10 mouse cellular contexts compared by ENCODE assay signal in genomic region chr2:25328440-25328839, GRCm38 (mm10). TPM values are rescaled to one million over a fixed set of nuclear protein-coding genes. Genes with fewer than 3 reads are reported as not detected.
DNase-seq lines count a peak whose midpoint lies in the region; ATAC-seq and TF ChIP-seq lines count a peak whose summit lies in the region.
"Had no signal": no experiment of that assay in that cellular context is flagged by ENCODE, and none has a peak within 500 bp of the region (broad histone marks: within the 10 kb centered on the region; RNA-seq: fewer than 3 reads in every experiment).

No protein-coding gene starts in this region.

- no peaks in the 10 kb centered on the region for H3K36me3 ChIP-seq in liver, embryonic 11.5 days (ENCODE audit: control insufficient read depth, insufficient read depth, low read length)
- H3K36me3 ChIP-seq in intestine, embryonic 15.5 days = no peaks in the 10 kb centered on the region

- TF ChIP-seq CTCF in bone marrow macrophage, adult 2 months (IDR thresholded peaks at IDR 0.05; ENCODE audit: low read depth, low read length) = 0 out of 2 replicates have a peak, but pooled peaks have one; percentile 15

- H3K9ac ChIP-seq in liver, embryonic 11.5 days (ENCODE audit: low read depth, low read length) = no peak overlapping the region
- no peak overlapping the region for H3K9ac ChIP-seq in intestine, embryonic 15.5 days

- peak; percentile 31 to 35 for DNase-seq in adrenal gland, postnatal 36 days
- no peak for DNase-seq in adrenal gland, adult 8-10 months
- peak; percentile 31 for DNase-seq in liver
- no peak for DNase-seq in liver, embryonic 11.5 days (ENCODE audit: low spot score)
- DNase-seq in kidney, postnatal 4 days = peak; percentile 39 to 47

- no peaks in the 10 kb centered on the region for H3K9me3 ChIP-seq in liver, embryonic 11.5 days (ENCODE audit: control insufficient read depth, low read length)
- no peaks in the 10 kb centered on the region for H3K9me3 ChIP-seq in intestine, embryonic 15.5 days

- no peak overlapping the region for H3K27ac ChIP-seq in liver, embryonic 11.5 days (ENCODE audit: low read depth, low read length)
- H3K27ac ChIP-seq in bone marrow macrophage, adult 2 months (ENCODE audit: insufficient read depth, low read depth, low read length) = no peak overlapping the region
- no peak overlapping the region for H3K27ac ChIP-seq in intestine, embryonic 15.5 days

- no peak for TF ChIP-seq POLR2A in bone marrow macrophage, adult 2 months (IDR thresholded peaks at IDR 0.05; ENCODE audit: borderline replicate concordance, low read depth, low read length)

- no peak for ATAC-seq in liver, embryonic 11.5 days (replicated peaks; ENCODE audit: low FRiP score)
- no peak for ATAC-seq in intestine, embryonic 15.5 days
- no peak; the same call in 1 of the 2 replicates for ATAC-seq in granulocyte monocyte progenitor cell, adult 5-6 weeks (replicated peaks; ENCODE audit: poor library complexity, severe bottlenecking)

- peaks cover 9% of the 10 kb centered on the region for H3K4me1 ChIP-seq in liver, embryonic 11.5 days (replicated peaks; ENCODE audit: control insufficient read depth, insufficient read depth, low read length)
- H3K4me1 ChIP-seq in bone marrow macrophage, adult 2 months (ENCODE audit: control insufficient read depth, insufficient read depth, low read length) = peaks cover 7% of the 10 kb centered on the region
- H3K4me1 ChIP-seq in intestine, embryonic 15.5 days (replicated peaks) = peaks cover 8% of the 10 kb centered on the region

- no peaks in the 10 kb centered on the region for H3K27me3 ChIP-seq in liver, embryonic 11.5 days (replicated peaks; ENCODE audit: control insufficient read depth, insufficient read depth, low read length)
- H3K27me3 ChIP-seq in intestine, embryonic 15.5 days (replicated peaks) = no peaks in the 10 kb centered on the region

- H3K4me3 ChIP-seq in liver, embryonic 11.5 days (ENCODE audit: low read depth, low read length) = no peak overlapping the region
- no peak overlapping the region for H3K4me3 ChIP-seq in bone marrow macrophage, adult 2 months (ENCODE audit: insufficient read depth, low read length)
- H3K4me3 ChIP-seq in intestine, embryonic 15.5 days (replicated peaks) = no peak overlapping the region
- H3K4me3 ChIP-seq: myocyte had no signal

- WGBS in liver, embryonic 11.5 days = 36% methylated on average over 7 of the region's 7 CpGs
- WGBS in intestine, embryonic 15.5 days = 40% methylated on average over 7 of the region's 7 CpGs

- no peak overlapping the region for H3K4me2 ChIP-seq in liver, embryonic 11.5 days
- no peak overlapping the region for H3K4me2 ChIP-seq in intestine, embryonic 15.5 days (replicated peaks)

RNA-seq across cellular contexts. Expression of gene Man1b1, which starts 3.7 kb away (rescaled TPM):
- total RNA-seq in adrenal gland, postnatal 36 days (2021) = 10 to 100 TPM; 53.1 to 59.2 TPM
- total RNA-seq in adrenal gland, adult 8-10 months (2022) = 10 to 100 TPM; 66.5 to 71.9 (median 67.6) TPM
- polyA plus RNA-seq in liver, embryonic 11.5 days (2014; fragmentation: Nextera tagmentation; extraction: Ambion mirVana) = 48.3 and 62.9 TPM in 2 replicates
- 36.1 and 43.5 TPM in 2 replicates for polyA plus RNA-seq in bone marrow macrophage, adult 2 months (2012; ENCODE audit: insufficient read depth, insufficient read length, missing spikeins)
- 40.2 and 40.8 TPM in 2 replicates for polyA plus RNA-seq in intestine, embryonic 15.5 days (2015; fragmentation: Nextera tagmentation; extraction: Ambion mirVana)
- 36.5 and 37.2 TPM in 2 replicates for total RNA-seq in granulocyte monocyte progenitor cell, adult 5-6 weeks (2014; fragmentation: Nextera tagmentation)
- 34.1 and 38.6 TPM in 2 replicates for total RNA-seq in granulocyte monocyte progenitor cell, adult 5-6 weeks (2017)

RNA-seq across cellular contexts. Expression of gene Grin1, which starts 9.5 kb away (rescaled TPM):
- total RNA-seq in adrenal gland, postnatal 36 days (2021) = 1 to 10 TPM; 6.3 to 7.6 TPM
- 10 to 100 TPM; 13.0 to 21.3 (median 17.8) TPM for total RNA-seq in adrenal gland, adult 8-10 months (2022)
- 1.0 and 1.6 TPM in 2 replicates for polyA plus RNA-seq in liver, embryonic 11.5 days (2014; fragmentation: Nextera tagmentation; extraction: Ambion mirVana)
- polyA plus RNA-seq in bone marrow macrophage, adult 2 months (2012; ENCODE audit: insufficient read depth, insufficient read length, missing spikeins) = 0.79 TPM in 1 of 2 replicates, not detected in the other
- polyA plus RNA-seq in intestine, embryonic 15.5 days (2015; fragmentation: Nextera tagmentation; extraction: Ambion mirVana) = 1.4 TPM in 2 replicates
- not detected in 2 replicates for total RNA-seq in granulocyte monocyte progenitor cell, adult 5-6 weeks (2014; fragmentation: Nextera tagmentation)
- total RNA-seq in granulocyte monocyte progenitor cell, adult 5-6 weeks (2017) = not detected in 2 replicates
- total RNA-seq: hematopoietic stem cell, adult 5-6 weeks had no signal

RNA-seq across cellular contexts. Expression of gene Dpp7, which starts 27.7 kb away (rescaled TPM):
- total RNA-seq in adrenal gland, postnatal 36 days (2021) = 10 to 100 TPM; 29.9 to 31.8 TPM
- total RNA-seq in adrenal gland, adult 8-10 months (2022) = 10 to 100 TPM; 39.8 to 59.1 (median 45.7) TPM
- polyA plus RNA-seq in liver, embryonic 11.5 days (2014; fragmentation: Nextera tagmentation; extraction: Ambion mirVana) = 17.4 and 18.3 TPM in 2 replicates
- 93.4 and 99.0 TPM in 2 replicates for polyA plus RNA-seq in bone marrow macrophage, adult 2 months (2012; ENCODE audit: insufficient read depth, insufficient read length, missing spikeins)
- polyA plus RNA-seq in intestine, embryonic 15.5 days (2015; fragmentation: Nextera tagmentation; extraction: Ambion mirVana) = 46.0 and 48.6 TPM in 2 replicates
- 15.2 and 34.8 TPM in 2 replicates for total RNA-seq in granulocyte monocyte progenitor cell, adult 5-6 weeks (2014; fragmentation: Nextera tagmentation)
- 11.9 and 16.9 TPM in 2 replicates for total RNA-seq in granulocyte monocyte progenitor cell, adult 5-6 weeks (2017)

RNA-seq across cellular contexts. Expression of gene Uap1l1, which starts 37.0 kb away (rescaled TPM):
- 10 to 100 TPM; 20.0 to 23.1 TPM for total RNA-seq in adrenal gland, postnatal 36 days (2021)
- total RNA-seq in adrenal gland, adult 8-10 months (2022) = 10 to 100 TPM; 29.5 to 48.3 (median 31.5) TPM
- polyA plus RNA-seq in liver, embryonic 11.5 days (2014; fragmentation: Nextera tagmentation; extraction: Ambion mirVana) = 15.6 and 17.8 TPM in 2 replicates
- 175 and 203 TPM in 2 replicates for polyA plus RNA-seq in bone marrow macrophage, adult 2 months (2012; ENCODE audit: insufficient read depth, insufficient read length, missing spikeins)
- 105 and 122 TPM in 2 replicates for polyA plus RNA-seq in intestine, embryonic 15.5 days (2015; fragmentation: Nextera tagmentation; extraction: Ambion mirVana)
- total RNA-seq in granulocyte monocyte progenitor cell, adult 5-6 weeks (2014; fragmentation: Nextera tagmentation) = 55.6 and 58.1 TPM in 2 replicates
- 13.8 and 18.4 TPM in 2 replicates for total RNA-seq in granulocyte monocyte progenitor cell, adult 5-6 weeks (2017)

RNA-seq across cellular contexts. Expression of gene Lrrc26, which starts 38.7 kb away (rescaled TPM):
- total RNA-seq in adrenal gland, postnatal 36 days (2021) = not detected
- total RNA-seq in adrenal gland, adult 8-10 months (2022) = not detected
- polyA plus RNA-seq in liver, embryonic 11.5 days (2014; fragmentation: Nextera tagmentation; extraction: Ambion mirVana) = not detected in 2 replicates
- not detected in 2 replicates for polyA plus RNA-seq in bone marrow macrophage, adult 2 months (2012; ENCODE audit: insufficient read depth, insufficient read length, missing spikeins)
- 0.43 and 1.8 TPM in 2 replicates for polyA plus RNA-seq in intestine, embryonic 15.5 days (2015; fragmentation: Nextera tagmentation; extraction: Ambion mirVana)
- not detected in 2 replicates for total RNA-seq in granulocyte monocyte progenitor cell, adult 5-6 weeks (2014; fragmentation: Nextera tagmentation)
- total RNA-seq in granulocyte monocyte progenitor cell, adult 5-6 weeks (2017) = not detected in 2 replicates
- total RNA-seq: hematopoietic stem cell, adult 5-6 weeks had no signal

Comparison
In these comparisons a context has a peak if more than half of its experiments do, and no peak if none do; other contexts are left out.
1. DNase-seq: peak in adrenal gland, postnatal 36 days (2 of 2), liver (single experiment) and kidney, postnatal 4 days (2 of 2); none in adrenal gland, adult 8-10 months (single experiment) and liver, embryonic 11.5 days (single experiment).
2. RNA of gene Grin1, which starts 9.5 kb away (total RNA-seq): 13.0 to 21.3 TPM in adrenal gland, adult 8-10 months and 6.3 to 7.6 TPM in adrenal gland, postnatal 36 days; not detected in granulocyte monocyte progenitor cell, adult 5-6 weeks; every median in the first group is over 4 times any median in the second.